Mouse (Mus musculus) forebrain, embryonic 11.5 days (tissue): Measurements from ENCODE around the gene 0610030E20Rik. TPM values are rescaled to one million over a fixed set of nuclear protein-coding genes. Genes with fewer than 3 reads are reported as not detected.

Experiments
- ATAC-seq: fragments of 200-750 bp; cut with Nextera tagmentation; replicated peaks from 2 replicates; pipeline ENCODE4 v1.8.0; 2017; ENCODE audit warnings: moderate TSS enrichment; ENCODE audit not compliant: low FRiP score
- DNase-seq: peaks from one replicate; pipeline ENCODE4 v3.0.0-alpha.2; 2017; ENCODE audit warnings: low spot score
- H3K27ac ChIP-seq: fragments of 300-500 bp; sonication (generic); 2 replicates; pipeline ENCODE4 v1.5.1; 2014; ENCODE audit warnings: low read depth, low read length
- H3K27me3 ChIP-seq: fragments of 300-500 bp; sonication (generic); 2 replicates; pipeline ENCODE4 v1.6.1; 2014; ENCODE audit warnings: mild to moderate bottlenecking, low read length, mixed read lengths; ENCODE audit not compliant: control insufficient read depth, insufficient read depth
- H3K36me3 ChIP-seq: fragments of 300-500 bp; sonication (generic); 2 replicates; pipeline ENCODE4 v1.6.1; 2014; ENCODE audit warnings: mild to moderate bottlenecking, low read length, moderate library complexity, mixed read lengths; ENCODE audit not compliant: control insufficient read depth, insufficient read depth
- H3K4me1 ChIP-seq: fragments of 300-500 bp; sonication (generic); replicated peaks from 2 replicates; pipeline ENCODE4 v1.6.1; 2014; ENCODE audit warnings: low read length, mixed read lengths; ENCODE audit not compliant: control insufficient read depth, insufficient read depth
- H3K4me2 ChIP-seq: fragments of 300-500 bp; sonication (generic); 2 replicates; pipeline ENCODE4 v1.6.1; 2014; ENCODE audit warnings: low read depth, mild to moderate bottlenecking, low read length, moderate library complexity, mixed read lengths; ENCODE audit not compliant: severe bottlenecking
- H3K4me3 ChIP-seq: fragments of 300-500 bp; sonication (generic); 2 replicates; pipeline ENCODE4 v1.5.1; 2014; ENCODE audit warnings: low read depth, low read length
- H3K9ac ChIP-seq: fragments of 300-500 bp; sonication (generic); 2 replicates; pipeline ENCODE4 v1.6.1; 2014; ENCODE audit warnings: low read length
- H3K9me3 ChIP-seq: fragments of 300-500 bp; sonication (generic); 2 replicates; pipeline ENCODE4 v1.6.1; 2016; ENCODE audit warnings: low read length, mixed read lengths; ENCODE audit not compliant: control insufficient read depth
- WGBS: fragments of 180-500 bp; shearing (Covaris S2); extraction: QIAGEN DNeasy Blood & Tissue Kit; methylation state at CpG from one replicate; pipeline ENCODE4 v1.1.7; 2014; 5-methylcytosine and 5-hydroxymethylcytosine counted together
- polyA plus RNA-seq: library from polyadenylated mRNA; unstranded; fragments of >200 nt; fragmentation: Nextera tagmentation; extraction: Ambion mirVana; gene quantifications from 2 replicates; pipeline ENCODE4 v1.2.1, GENCODE M21; 2014

0610030E20Rik gene
- polyA plus RNA-seq, 1 experiment from 2014 or later = 21.4 TPM

DNA sequence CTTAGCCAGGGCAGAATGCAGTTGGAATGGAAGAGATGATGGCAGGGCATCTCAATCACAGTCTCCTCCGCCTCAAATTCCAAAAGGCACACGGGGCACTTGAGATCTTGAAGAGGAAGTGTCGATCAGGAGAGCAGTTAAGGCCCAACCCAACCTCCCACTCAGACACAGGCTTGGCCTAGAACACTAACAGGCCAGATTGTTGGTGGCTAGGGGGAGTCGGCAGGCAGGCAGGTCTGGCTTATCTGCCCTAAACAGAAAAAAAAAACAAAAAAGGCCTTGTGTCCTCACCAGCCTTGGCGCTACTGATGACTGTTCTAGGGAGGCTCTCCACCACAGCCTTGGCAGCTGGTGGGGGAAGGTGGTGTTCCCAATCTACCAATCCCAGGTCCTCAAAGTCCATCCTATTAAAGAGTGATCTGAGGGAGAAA, 14.0 kb downstream of the 0610030E20Rik start:
- no peak for DNase-seq
- Histone ChIP-seq H3K4me1 (peaks cover 5% of the 10 kb centered on the region; the same call in 1 of the 2 replicates), H3K9me3 (no peaks in the 10 kb centered on the region), H3K9ac (no peak overlapping the region; the same call in 1 of the 2 replicates), H3K27ac (no peak overlapping the region), H3K4me3 (peak overlapping the region; percentile 80), H3K27me3 (no peaks in the 10 kb centered on the region), H3K4me2 (peak overlapping the region; percentile 76), H3K36me3 (no peaks in the 10 kb centered on the region; the same call in 1 of the 2 replicates)
- WGBS = 73% methylated on average over 5 of the region's 5 CpGs
- no peak for ATAC-seq

DNA sequence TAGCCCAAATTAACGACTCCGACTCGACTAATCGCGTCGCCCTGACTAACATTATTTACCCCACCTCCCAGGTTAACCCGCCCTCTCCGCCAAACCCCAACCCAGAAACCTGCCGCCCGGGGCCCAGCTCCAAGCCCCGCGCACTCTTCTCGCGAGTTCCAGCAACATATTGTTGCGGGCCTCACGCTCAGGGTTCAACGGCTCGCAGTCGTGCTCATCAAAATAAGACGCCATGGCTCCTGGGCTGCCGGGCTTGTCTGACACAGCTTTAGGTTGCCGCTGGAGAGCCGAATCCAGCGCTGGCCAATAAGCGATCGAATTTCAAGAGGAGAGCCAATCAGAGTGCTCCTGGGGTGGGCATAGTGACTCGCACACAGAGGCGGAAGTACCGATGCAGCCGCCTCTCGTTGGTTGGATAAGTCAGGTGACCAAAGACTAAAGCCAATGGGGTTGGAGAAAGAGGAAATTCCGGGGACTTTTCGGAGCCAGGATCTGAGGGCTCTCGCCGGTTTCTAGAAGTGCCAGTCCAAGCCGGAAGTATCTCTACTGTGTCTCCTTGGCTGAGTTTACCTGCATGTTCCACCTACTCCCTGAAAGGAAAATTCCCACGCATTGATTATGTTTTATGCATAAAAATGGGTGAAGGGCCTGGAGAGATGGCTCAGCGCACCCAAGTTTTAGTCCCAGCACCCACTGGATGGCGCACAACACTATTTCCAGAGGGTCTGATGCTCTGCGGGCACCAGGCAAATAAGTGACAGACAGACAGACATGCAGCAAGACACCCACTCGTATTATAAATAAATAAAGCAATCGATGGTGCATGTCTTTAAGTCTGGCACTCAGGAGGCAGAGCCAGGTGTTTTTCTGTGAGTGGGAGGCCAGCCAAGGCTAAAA, 15.3 kb downstream of the 0610030E20Rik start:
- H3K9ac ChIP-seq = peak overlapping the region; percentile 72
- no peaks in the 10 kb centered on the region for H3K9me3 ChIP-seq
- H3K4me2 ChIP-seq = peak overlapping the region; percentile 76
- peak overlapping the region; percentile 59; the same call in 1 of the 2 replicates for H3K27ac ChIP-seq
- no peaks in the 10 kb centered on the region for H3K27me3 ChIP-seq
- no peaks in the 10 kb centered on the region; the same call in 1 of the 2 replicates for H3K36me3 ChIP-seq
- peak overlapping the region; percentile 80 for H3K4me3 ChIP-seq
- WGBS = under 1% methylated on average over 42 of the region's 42 CpGs
- ATAC-seq (peak; percentile 99), DNase-seq (peak; percentile 95)
- H3K4me1 ChIP-seq = peaks cover 5% of the 10 kb centered on the region; the same call in 1 of the 2 replicates

DNA sequence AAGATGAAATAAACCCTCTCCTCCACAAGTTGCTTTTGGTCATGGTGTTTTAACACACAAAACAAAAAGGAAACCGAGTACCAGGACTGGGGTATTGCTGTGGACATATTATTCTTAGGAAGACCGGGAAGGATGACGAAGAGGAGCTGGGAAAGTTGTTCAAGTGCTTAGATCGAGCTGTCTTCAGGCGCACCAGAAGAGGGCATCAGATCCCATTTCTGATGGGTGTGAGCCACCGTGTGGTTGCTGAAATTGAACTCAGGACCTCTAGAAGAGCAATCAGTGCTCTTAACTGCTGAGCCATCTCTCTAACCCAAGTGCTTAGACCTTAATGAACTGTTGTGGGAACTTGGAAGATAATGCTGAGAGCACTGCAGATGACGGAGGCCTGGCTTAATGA, 16.9 kb downstream of the 0610030E20Rik start:
- Histone ChIP-seq H3K4me1 (peaks cover 5% of the 10 kb centered on the region; the same call in 1 of the 2 replicates), H3K4me2 (no peak overlapping the region), H3K27ac (no peak overlapping the region), H3K36me3 (no peaks in the 10 kb centered on the region), H3K27me3 (no peaks in the 10 kb centered on the region), H3K4me3 (no peak overlapping the region), H3K9me3 (no peaks in the 10 kb centered on the region), H3K9ac (no peak overlapping the region)
- ATAC-seq = no peak
- WGBS = 44% methylated on average over 7 of the region's 7 CpGs
- DNase-seq = no peak

DNA sequence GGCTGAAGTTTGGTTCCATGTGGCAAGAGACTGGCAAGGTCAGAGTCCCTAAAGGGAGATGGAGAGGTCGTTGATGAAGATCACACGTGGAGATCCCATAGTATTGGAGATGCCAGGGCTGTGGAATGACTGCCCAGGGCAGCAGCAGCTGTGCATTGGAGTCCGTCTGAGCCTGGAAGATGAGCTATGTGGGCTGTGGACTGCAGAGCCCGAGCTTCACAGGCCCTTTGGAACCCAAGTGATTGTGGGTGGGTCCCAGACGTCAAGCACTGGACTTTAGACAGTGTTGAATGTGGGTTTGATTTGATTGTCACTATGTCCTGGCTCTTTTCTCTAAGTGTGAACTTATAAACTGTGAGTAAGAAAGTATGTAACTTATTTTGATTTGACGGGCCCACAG, 17.9 kb downstream of the 0610030E20Rik start:
- Histone ChIP-seq H3K4me2 (no peak overlapping the region), H3K27me3 (no peaks in the 10 kb centered on the region), H3K36me3 (no peaks in the 10 kb centered on the region), H3K27ac (no peak overlapping the region), H3K9ac (no peak overlapping the region), H3K4me1 (peaks cover 5% of the 10 kb centered on the region; the same call in 1 of the 2 replicates), H3K9me3 (no peaks in the 10 kb centered on the region), H3K4me3 (no peak overlapping the region)
- WGBS = 70% methylated on average over 6 of the region's 6 CpGs
- ATAC-seq (no peak), DNase-seq (no peak)

DNA sequence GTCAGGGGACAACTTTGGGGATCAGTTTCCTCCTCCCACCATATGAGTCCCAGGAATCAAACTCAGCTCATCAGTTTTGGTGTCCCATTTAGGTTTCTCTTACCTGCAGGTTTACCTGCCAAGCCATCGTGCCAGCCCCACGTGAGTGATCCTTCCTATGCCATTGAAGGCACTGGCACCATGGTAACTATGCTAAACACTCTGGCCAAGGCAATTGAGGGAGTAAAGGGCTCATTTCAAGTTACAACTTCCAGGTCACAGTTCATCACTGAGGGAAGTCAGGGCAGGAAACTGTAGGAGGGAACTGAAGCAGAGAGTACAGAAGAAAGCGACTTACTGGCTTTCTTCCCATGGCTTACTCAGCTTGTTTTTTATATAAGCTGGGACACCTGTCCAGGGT, 19.2 kb downstream of the 0610030E20Rik start:
- WGBS = 66% methylated on average over 3 of the region's 3 CpGs
- no peak overlapping the region for H3K9ac ChIP-seq
- H3K27me3 ChIP-seq = no peaks in the 10 kb centered on the region
- no peaks in the 10 kb centered on the region for H3K9me3 ChIP-seq
- DNase-seq (no peak), ATAC-seq (no peak)
- no peak overlapping the region for H3K27ac ChIP-seq
- no peak overlapping the region for H3K4me2 ChIP-seq
- H3K4me1 ChIP-seq = peaks cover 5% of the 10 kb centered on the region; the same call in 1 of the 2 replicates
- no peaks in the 10 kb centered on the region for H3K36me3 ChIP-seq
- H3K4me3 ChIP-seq = no peak overlapping the region

DNA sequence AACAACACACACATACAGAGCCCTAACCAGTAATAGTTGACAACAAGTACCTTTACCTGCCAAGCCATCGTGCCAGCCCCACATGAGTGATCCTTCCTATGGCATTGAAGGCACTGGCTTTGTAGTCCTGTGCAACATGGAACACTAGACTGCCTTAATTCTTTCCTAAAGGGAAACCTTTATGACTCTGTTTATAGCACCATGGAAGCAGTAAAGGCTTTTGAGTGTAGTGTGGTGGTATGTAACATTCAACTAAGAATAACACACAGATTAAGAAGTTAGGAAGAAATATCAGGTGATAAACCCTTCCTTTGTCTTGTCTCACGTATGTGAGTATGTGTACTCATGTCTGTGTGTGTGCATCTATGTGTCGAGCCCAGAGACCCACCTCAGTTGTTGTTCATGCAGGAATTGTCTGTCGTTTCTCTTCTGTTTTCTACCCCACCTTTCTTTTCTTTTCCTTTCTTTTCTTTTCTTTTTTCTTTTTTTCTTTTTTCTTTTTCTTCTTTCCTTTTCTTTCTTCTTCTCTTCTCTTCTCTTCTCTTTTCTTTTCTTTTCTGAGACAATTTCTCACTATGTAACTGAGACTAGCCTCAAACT, 19.8 kb downstream of the 0610030E20Rik start, which contains the start of gene Rnf181:
Gene Rnf181 (minus strand): TSS at position 113 of the 600 bp plus-strand sequence.
- Histone ChIP-seq H3K4me3 (no peak within 1 kb of the TSS), H3K27me3 (no peaks in the 10 kb centered on the region), H3K9me3 (no peaks in the 10 kb centered on the region), H3K27ac (no peak within 1 kb of the TSS), H3K4me1 (peaks cover 5% of the 10 kb centered on the region; the same call in 1 of the 2 replicates), H3K36me3 (no peaks in the 10 kb centered on the region), H3K9ac (no peak within 1 kb of the TSS), H3K4me2 (no peak within 1 kb of the TSS)
- DNase-seq (no peak), ATAC-seq (no peak)
- WGBS = 80% methylated on average over 4 of the region's 4 CpGs

DNA sequence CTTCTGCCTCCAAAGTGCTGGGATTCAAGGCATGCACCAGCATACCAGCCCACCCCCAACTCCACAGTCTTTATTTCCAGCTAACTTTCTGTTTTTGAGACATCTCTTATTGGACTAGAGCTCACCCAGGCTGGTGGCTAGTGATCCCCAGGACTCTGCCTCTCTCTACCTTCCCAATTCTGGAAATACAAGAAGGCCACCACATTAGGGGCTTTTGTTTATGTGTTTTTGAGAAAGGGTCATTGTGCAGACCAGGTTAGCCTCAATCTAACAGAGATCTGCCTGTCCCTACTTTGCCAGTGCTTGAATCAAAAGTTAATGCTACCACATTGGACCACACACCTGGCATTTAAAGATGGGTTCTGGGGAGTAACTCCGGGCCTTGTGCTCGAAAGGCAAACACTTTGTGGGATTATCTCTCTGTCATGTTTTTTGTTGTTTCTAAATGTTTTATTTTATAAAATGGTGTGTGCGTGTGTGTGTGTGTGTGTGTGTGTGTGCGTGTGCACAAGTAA, 20.4 kb downstream of the 0610030E20Rik start:
- H3K36me3 ChIP-seq = no peaks in the 10 kb centered on the region
- no peak overlapping the region for H3K4me3 ChIP-seq
- ATAC-seq = no peak
- no peak overlapping the region for H3K4me2 ChIP-seq
- no peak overlapping the region for H3K9ac ChIP-seq
- DNase-seq = no peak
- no peaks in the 10 kb centered on the region for H3K27me3 ChIP-seq
- no peaks in the 10 kb centered on the region for H3K9me3 ChIP-seq
- no peak overlapping the region for H3K27ac ChIP-seq
- peaks cover 5% of the 10 kb centered on the region; the same call in 1 of the 2 replicates for H3K4me1 ChIP-seq
- WGBS = 74% methylated on average over 4 of the region's 4 CpGs

DNA sequence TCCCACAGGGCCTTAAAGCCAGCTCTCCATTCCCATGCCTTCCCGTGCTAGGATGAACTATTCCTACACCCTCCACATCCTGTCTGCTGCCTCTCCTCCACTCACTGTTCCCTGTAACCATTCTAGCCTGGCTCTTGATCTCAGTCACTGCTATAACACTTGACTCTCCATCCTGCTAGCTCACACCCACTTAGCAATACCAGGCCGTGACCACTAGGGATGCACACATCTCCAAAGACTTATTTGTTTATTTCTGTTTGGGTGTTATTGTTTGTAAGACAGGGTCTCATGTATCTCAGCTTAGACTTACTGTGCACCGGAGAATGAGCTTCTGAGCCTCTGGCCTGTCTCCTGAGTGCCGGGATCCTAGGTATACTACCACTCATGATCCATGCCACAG, 22.4 kb downstream of the 0610030E20Rik start:
- Histone ChIP-seq H3K9ac (no peak overlapping the region), H3K4me1 (no peaks in the 10 kb centered on the region), H3K4me2 (no peak overlapping the region), H3K9me3 (no peaks in the 10 kb centered on the region), H3K36me3 (no peaks in the 10 kb centered on the region), H3K27ac (no peak overlapping the region), H3K4me3 (no peak overlapping the region), H3K27me3 (no peaks in the 10 kb centered on the region)
- DNase-seq (no peak), ATAC-seq (no peak)
- 83% methylated on average over 4 of the region's 4 CpGs for WGBS
